Mouse (Mus musculus): ENCODE data around the gene Pkp3.
A peak's percentile ranks its signal among the peaks of the same experiment; 100 is the strongest.

GRCm38 (mm10) chr7:141072017-141072745 lies 5.8 kb upstream of the Pkp3 start:
- TF ChIP-seq CTCF (conservative IDR thresholded peaks at IDR 0.05; ENCODE audit: insufficient read depth, insufficient read length, low read depth, low read length) (peak; percentile 81), POLR2A (IDR thresholded peaks at IDR 0.05; ENCODE audit: low read depth, low read length) (no peak)
